Mouse (Mus musculus) hindbrain, embryonic 14.5 days (tissue): ENCODE results near the gene Syne3. TPM values are rescaled to one million over a fixed set of nuclear protein-coding genes. Genes with fewer than 3 reads are reported as not detected.

Experiments
- ATAC-seq: fragments of 200-750 bp; cut with Nextera tagmentation; 2 replicates; pipeline ENCODE4 v1.8.0; 2017; ENCODE audit warnings: moderate number of reproducible peaks, mild to moderate bottlenecking, moderate TSS enrichment, moderate library complexity; ENCODE audit not compliant: low FRiP score
- DNase-seq: peaks from one replicate; pipeline ENCODE4 v3.0.0-alpha.2; 2015; ENCODE audit warnings: low spot score
- H3K27ac ChIP-seq: fragments of 300-500 bp; sonication (generic); 2 replicates; pipeline ENCODE4 v1.5.1; 2014; ENCODE audit warnings: mild to moderate bottlenecking, moderate library complexity
- H3K27me3 ChIP-seq: fragments of 300-500 bp; sonication (generic); 2 replicates; pipeline ENCODE4 v1.6.1; 2014; ENCODE audit warnings: mild to moderate bottlenecking, low read length, mixed read lengths; ENCODE audit not compliant: control insufficient read depth, insufficient read depth
- H3K36me3 ChIP-seq: fragments of 300-500 bp; sonication (generic); replicated peaks from 2 replicates; pipeline ENCODE4 v1.6.1; 2014; ENCODE audit not compliant: control insufficient read depth, insufficient read depth
- H3K4me1 ChIP-seq: fragments of 300-500 bp; sonication (generic); replicated peaks from 2 replicates; pipeline ENCODE4 v1.6.1; 2014; ENCODE audit warnings: antibody characterized with exemption, low read length, mixed read lengths; ENCODE audit not compliant: control insufficient read depth, insufficient read depth
- H3K4me2 ChIP-seq: fragments of 300-500 bp; sonication (generic); replicated peaks from 2 replicates; pipeline ENCODE4 v1.6.1; 2014; ENCODE audit warnings: mild to moderate bottlenecking, moderate library complexity
- H3K4me3 ChIP-seq: fragments of 300-500 bp; sonication (generic); replicated peaks from 2 replicates; pipeline ENCODE4 v1.5.1; 2014; ENCODE audit warnings: mild to moderate bottlenecking, low read length
- H3K9ac ChIP-seq: fragments of 300-500 bp; sonication (generic); 2 replicates; pipeline ENCODE4 v1.6.1; 2014
- H3K9me3 ChIP-seq: fragments of 300-500 bp; sonication (generic); 2 replicates; pipeline ENCODE4 v1.6.1; 2016; ENCODE audit warnings: low read length; ENCODE audit not compliant: control insufficient read depth
- WGBS: fragments of 180-500 bp; shearing (Covaris S2); extraction: QIAGEN DNeasy Blood & Tissue Kit; methylation state at CpG from one replicate; pipeline ENCODE4 v1.1.7; 2014; 5-methylcytosine and 5-hydroxymethylcytosine counted together
- polyA plus RNA-seq: library from polyadenylated mRNA; unstranded; fragments of >200 nt; fragmentation: Nextera tagmentation; extraction: Ambion mirVana; gene quantifications from 2 replicates; pipeline ENCODE4 v1.2.1, GENCODE M21; 2014

The Syne3 gene
- polyA plus RNA-seq, 1 experiment from 2014 or later, result 0.35 TPM

DNA sequence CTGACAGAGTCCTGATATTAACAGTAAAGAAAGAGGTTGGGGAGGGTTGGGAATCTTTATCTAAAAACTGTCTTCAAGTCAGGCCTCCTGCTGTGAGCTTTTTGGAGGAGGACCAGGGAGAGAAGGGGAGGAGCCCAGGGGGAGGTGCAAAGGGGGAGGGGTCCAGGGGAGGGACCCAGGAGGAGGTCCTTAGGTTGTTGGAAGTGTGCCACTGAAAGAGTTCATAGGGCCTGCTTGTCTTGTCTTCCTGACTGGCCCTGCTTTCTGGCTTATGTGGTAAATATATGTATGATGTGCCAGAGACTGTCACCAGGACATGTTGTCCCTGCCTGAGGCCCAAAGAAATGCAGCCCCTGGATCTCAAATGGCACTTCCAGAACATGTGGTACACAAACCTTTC lies 49.2 kb downstream of the Syne3 start:
- Histone ChIP-seq H3K9ac (no peak overlapping the region), H3K36me3 (no peaks in the 10 kb centered on the region)
- ATAC-seq, result no peak

DNA sequence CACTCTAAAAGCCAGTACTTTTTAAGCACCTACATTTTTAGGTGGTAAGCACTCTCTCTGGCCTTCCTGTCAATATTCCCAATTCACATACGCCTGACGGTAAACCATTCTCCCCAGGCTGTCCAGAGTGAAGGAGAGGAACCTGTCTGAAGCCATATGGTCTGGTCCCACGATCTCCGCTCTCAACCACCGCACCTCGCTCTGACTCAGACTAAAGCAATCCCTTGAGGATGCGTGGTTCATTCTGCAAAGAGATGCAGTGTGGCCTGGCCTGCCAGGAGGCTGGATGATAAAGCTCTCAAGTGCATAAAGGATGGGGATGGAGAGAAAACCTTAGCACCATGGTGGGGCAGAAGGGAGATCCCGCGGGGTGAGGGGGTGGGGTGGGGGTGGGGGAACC lies 49.6 kb downstream of the Syne3 start:
- H3K9ac ChIP-seq, result no peak overlapping the region
- DNase-seq, result no peak
- no peaks in the 10 kb centered on the region for H3K9me3 ChIP-seq
- H3K27ac ChIP-seq, result no peak overlapping the region
- no peak overlapping the region for H3K4me2 ChIP-seq
- no peak for ATAC-seq
- no peaks in the 10 kb centered on the region; the same call in 1 of the 2 replicates for H3K4me1 ChIP-seq
- H3K4me3 ChIP-seq, result no peak overlapping the region
- WGBS, result 59% methylated on average over 9 of the region's 9 CpGs
- H3K27me3 ChIP-seq, result no peaks in the 10 kb centered on the region
- H3K36me3 ChIP-seq, result no peaks in the 10 kb centered on the region

More for the DNA sequence above, 49.2 kb downstream of the Syne3 start:
- H3K9me3 ChIP-seq, result no peaks in the 10 kb centered on the region
- H3K4me2 ChIP-seq, result no peak overlapping the region
- no peaks in the 10 kb centered on the region for H3K27me3 ChIP-seq
- no peak overlapping the region for H3K27ac ChIP-seq
- H3K4me3 ChIP-seq, result no peak overlapping the region
- no peaks in the 10 kb centered on the region; the same call in 1 of the 2 replicates for H3K4me1 ChIP-seq
- no peak for DNase-seq

- Histone ChIP-seq H3K4me2 (no peak overlapping the region), H3K9me3 (no peaks in the 10 kb centered on the region), H3K4me3 (no peak overlapping the region), H3K27ac (no peak overlapping the region), H3K4me1 (no peaks in the 10 kb centered on the region; the same call in 1 of the 2 replicates), H3K9ac (no peak overlapping the region), H3K36me3 (no peaks in the 10 kb centered on the region), H3K27me3 (no peaks in the 10 kb centered on the region)
- ATAC-seq, result no peak
- DNase-seq, result no peak
- WGBS, result 83% methylated on average over 11 of the region's 11 CpGs
Observed at GRCm38 (mm10) chr12:104958263-104958662, 51.3 kb downstream of the Syne3 start.

- DNase-seq (no peak), ATAC-seq (no peak)
- Histone ChIP-seq H3K9ac (no peak overlapping the region), H3K4me2 (no peak overlapping the region), H3K27ac (no peak overlapping the region), H3K36me3 (no peaks in the 10 kb centered on the region), H3K4me1 (no peaks in the 10 kb centered on the region; the same call in 1 of the 2 replicates), H3K9me3 (no peaks in the 10 kb centered on the region), H3K27me3 (no peaks in the 10 kb centered on the region), H3K4me3 (no peak overlapping the region)
- 97% methylated on average over 1 of the region's 1 CpGs for WGBS
Observed at GRCm38 (mm10) chr12:104957165-104957564, 52.4 kb downstream of the Syne3 start.

DNA sequence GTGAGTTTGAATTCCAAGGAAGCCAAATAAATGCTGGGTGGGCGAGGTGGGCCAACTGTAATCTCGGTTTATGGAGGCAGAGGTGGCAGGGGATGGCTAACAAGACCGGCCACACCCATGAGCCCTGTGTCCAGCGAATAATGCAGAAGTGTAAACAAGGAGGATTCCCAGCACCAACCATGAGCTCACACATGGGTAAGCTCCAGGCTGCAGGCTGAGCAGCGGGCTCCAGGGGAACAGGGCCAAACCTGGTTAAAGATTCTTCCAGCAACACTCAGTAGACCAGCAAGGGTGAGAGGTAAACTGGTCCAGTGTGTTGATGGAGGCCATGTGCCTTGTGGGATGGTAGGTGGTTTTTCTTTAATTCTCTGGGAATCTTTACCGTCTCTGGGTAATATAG lies 53.2 kb downstream of the Syne3 start:
- ATAC-seq, result no peak
- no peaks in the 10 kb centered on the region for H3K9me3 ChIP-seq
- H3K27me3 ChIP-seq, result no peaks in the 10 kb centered on the region
- WGBS, result 87% methylated on average over 6 of the region's 6 CpGs
- H3K4me3 ChIP-seq, result no peak overlapping the region
- no peaks in the 10 kb centered on the region; the same call in 1 of the 2 replicates for H3K4me1 ChIP-seq
- H3K4me2 ChIP-seq, result no peak overlapping the region
- DNase-seq, result no peak
- no peaks in the 10 kb centered on the region for H3K36me3 ChIP-seq
- no peak overlapping the region for H3K27ac ChIP-seq
- H3K9ac ChIP-seq, result no peak overlapping the region

DNA sequence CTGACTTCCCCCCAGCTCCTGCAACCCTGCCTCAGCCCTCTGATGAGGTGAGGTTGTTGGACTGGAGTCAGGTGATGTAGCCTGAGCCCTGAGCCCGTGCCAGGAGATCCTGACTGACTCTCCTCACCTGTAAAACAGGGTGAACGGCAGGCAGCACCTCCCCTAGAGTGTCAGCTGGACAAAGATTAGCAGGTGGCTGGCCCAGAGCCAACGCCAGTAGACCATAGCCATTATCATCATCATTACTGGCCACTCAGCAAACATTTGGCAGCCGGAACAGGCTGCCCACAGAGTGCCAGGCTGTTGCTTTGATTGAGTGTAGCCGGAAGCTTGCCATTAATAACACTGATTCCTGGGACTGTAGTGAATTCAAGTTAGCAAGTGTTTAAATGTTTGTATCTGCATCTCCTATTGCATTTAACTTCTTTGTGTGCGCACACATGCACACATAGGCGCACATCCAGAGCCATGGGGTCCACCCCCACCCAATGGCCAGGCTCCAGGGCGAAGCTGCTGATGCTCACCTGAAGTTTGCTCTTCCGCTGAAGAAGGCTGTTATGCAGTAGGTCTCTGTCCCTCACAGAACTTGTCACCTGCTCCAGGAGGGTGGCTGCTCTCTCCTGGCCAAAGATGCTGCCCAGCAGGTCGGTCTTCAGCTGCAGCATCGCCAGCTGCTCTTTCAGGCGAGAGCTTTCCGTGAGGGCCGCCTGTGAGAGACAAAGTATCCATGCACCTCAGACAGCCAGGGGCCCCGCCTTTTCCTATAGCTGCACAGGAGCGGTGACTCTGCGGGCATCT lies 54.4 kb downstream of the Syne3 start:
- no peak overlapping the region for H3K27ac ChIP-seq
- no peaks in the 10 kb centered on the region for H3K36me3 ChIP-seq
- H3K4me2 ChIP-seq, result no peak overlapping the region
- no peaks in the 10 kb centered on the region; the same call in 1 of the 2 replicates for H3K4me1 ChIP-seq
- H3K27me3 ChIP-seq, result no peaks in the 10 kb centered on the region
- ATAC-seq (no peak), DNase-seq (peak; percentile 36)
- no peak overlapping the region for H3K9ac ChIP-seq
- WGBS, result 60% methylated on average over 17 of the region's 17 CpGs
- H3K9me3 ChIP-seq, result no peaks in the 10 kb centered on the region
- H3K4me3 ChIP-seq, result no peak overlapping the region

DNA sequence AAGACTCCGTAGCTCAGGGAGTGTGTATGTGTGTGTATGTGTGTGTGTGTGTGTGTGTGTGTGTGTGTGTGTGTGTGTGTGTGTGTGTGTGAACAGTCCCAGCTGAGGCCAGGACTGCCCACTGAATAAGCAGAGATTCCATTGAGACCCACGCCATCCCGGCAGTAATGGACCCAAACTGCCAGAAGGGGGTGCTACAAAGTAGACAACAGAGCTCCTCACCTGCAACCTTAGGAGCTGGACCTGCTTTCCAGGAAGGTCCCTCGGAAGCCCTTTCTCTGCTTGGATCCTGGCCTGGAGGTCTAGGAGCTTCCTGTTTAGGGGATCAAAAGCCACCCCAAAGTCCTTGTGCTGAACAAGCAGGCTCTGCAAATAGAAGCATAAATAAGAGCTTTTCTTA lies 55.7 kb downstream of the Syne3 start:
- H3K4me2 ChIP-seq, result no peak overlapping the region
- no peaks in the 10 kb centered on the region for H3K36me3 ChIP-seq
- no peak for ATAC-seq
- H3K4me3 ChIP-seq, result no peak overlapping the region
- peak; percentile 49 for DNase-seq
- no peaks in the 10 kb centered on the region; the same call in 1 of the 2 replicates for H3K4me1 ChIP-seq
- H3K9me3 ChIP-seq, result no peaks in the 10 kb centered on the region
- no peaks in the 10 kb centered on the region for H3K27me3 ChIP-seq
- H3K9ac ChIP-seq, result no peak overlapping the region
- WGBS, result 33% methylated on average over 4 of the region's 4 CpGs
- no peak overlapping the region for H3K27ac ChIP-seq

DNA sequence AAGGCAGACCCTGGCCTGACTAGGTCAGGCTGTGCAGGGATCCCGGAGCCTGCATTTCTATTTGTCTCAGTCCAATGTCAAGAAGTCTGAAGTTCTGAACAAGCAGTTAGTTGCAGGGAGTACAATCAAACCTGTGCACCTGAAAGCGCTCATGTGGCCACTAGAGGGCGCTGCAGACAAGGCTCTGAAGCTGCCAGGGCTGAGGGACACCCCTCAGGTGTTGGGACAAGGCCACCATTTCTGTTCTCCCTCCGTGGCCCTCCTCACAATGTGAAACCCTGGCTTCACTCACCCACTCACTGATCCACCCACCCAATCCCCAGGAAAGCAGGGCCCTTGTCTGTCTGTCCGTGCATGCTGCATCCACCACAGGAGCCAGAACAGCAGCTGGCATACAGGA lies 57.2 kb downstream of the Syne3 start:
- Histone ChIP-seq H3K4me2 (no peak overlapping the region), H3K27ac (no peak overlapping the region), H3K27me3 (no peaks in the 10 kb centered on the region), H3K4me1 (no peaks in the 10 kb centered on the region; the same call in 1 of the 2 replicates), H3K9me3 (no peaks in the 10 kb centered on the region), H3K9ac (no peak overlapping the region), H3K4me3 (no peak overlapping the region), H3K36me3 (no peaks in the 10 kb centered on the region)
- ATAC-seq (peak; percentile 44; the same call in 1 of the 2 replicates), DNase-seq (peak; percentile 79)
- 19% methylated on average over 5 of the region's 5 CpGs for WGBS

GRCm38 (mm10) chr12:104947911-104948310 lies 61.7 kb downstream of the Syne3 start:
- no peaks in the 10 kb centered on the region for H3K36me3 ChIP-seq
- H3K27ac ChIP-seq, result no peak overlapping the region
- H3K27me3 ChIP-seq, result no peaks in the 10 kb centered on the region
- 92% methylated on average over 2 of the region's 2 CpGs for WGBS
- no peak overlapping the region for H3K4me3 ChIP-seq
- no peak overlapping the region for H3K9ac ChIP-seq
- H3K4me2 ChIP-seq, result no peak overlapping the region
- H3K9me3 ChIP-seq, result no peaks in the 10 kb centered on the region
- ATAC-seq (no peak), DNase-seq (no peak)
- H3K4me1 ChIP-seq, result no peaks in the 10 kb centered on the region
